Mouse (Mus musculus): ENCODE measurements around the gene Snd1. TPM values are rescaled to one million over a fixed set of nuclear protein-coding genes. Genes with fewer than 3 reads are reported as not detected.

Snd1 gene
- polyA plus RNA-seq, 1 experiment, result 35.6 TPM

DNA sequence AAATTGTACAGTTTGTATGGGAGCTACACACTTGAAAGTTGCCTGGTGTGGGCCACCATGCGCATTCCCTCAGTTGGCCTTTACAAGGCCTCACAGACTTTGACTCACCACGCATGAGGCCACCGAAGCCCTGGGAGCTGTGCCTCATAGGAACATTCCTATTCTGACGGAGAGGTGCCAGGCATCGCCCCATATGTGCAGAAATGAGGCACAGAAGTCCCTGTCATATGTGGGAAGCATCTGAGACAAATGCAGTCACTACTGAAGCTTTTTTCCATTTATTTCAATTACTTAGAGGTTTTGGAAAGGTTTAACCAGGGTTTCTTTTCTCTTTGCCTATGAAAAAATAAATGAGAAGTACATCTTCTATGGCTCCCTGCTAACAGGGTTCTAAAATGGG is 278.3 kb downstream of the Snd1 start:
- WGBS, result 93% methylated on average over 5 of the region's 5 CpGs
- no peaks in the 10 kb centered on the region for H3K4me1 ChIP-seq (ENCODE audit: control insufficient read depth, insufficient read depth, low read length)
- no peak overlapping the region for H3K27ac ChIP-seq (ENCODE audit: control insufficient read depth, insufficient read depth, low read depth, low read length, poor library complexity)
- TF ChIP-seq POLR2A (IDR thresholded peaks at IDR 0.05; ENCODE audit: borderline replicate concordance, control insufficient read depth, low read depth, low read length) (no peak), CTCF (IDR thresholded peaks at IDR 0.05; ENCODE audit: control insufficient read depth, insufficient read depth, low read length) (no peak)
- no peak overlapping the region for H3K4me3 ChIP-seq (replicated peaks; ENCODE audit: control insufficient read depth, low read depth, low read length)

- H3K27ac ChIP-seq (ENCODE audit: control insufficient read depth, insufficient read depth, low read depth, low read length, poor library complexity), result no peak overlapping the region
- TF ChIP-seq CTCF (IDR thresholded peaks at IDR 0.05; ENCODE audit: control insufficient read depth, insufficient read depth, low read length) (no peak), POLR2A (IDR thresholded peaks at IDR 0.05; ENCODE audit: borderline replicate concordance, control insufficient read depth, low read depth, low read length) (no peak)
- H3K4me3 ChIP-seq (replicated peaks; ENCODE audit: control insufficient read depth, low read depth, low read length), result no peak overlapping the region
- 85% methylated on average over 5 of the region's 5 CpGs for WGBS
- H3K4me1 ChIP-seq (ENCODE audit: control insufficient read depth, insufficient read depth, low read length), result no peaks in the 10 kb centered on the region
Measured at GRCm38 (mm10) chr6:28753681-28754080, 278.7 kb downstream of the Snd1 start.

- 79% methylated on average over 6 of the region's 6 CpGs for WGBS
- no peak overlapping the region for H3K27ac ChIP-seq (ENCODE audit: control insufficient read depth, insufficient read depth, low read depth, low read length, poor library complexity)
Measured at GRCm38 (mm10) chr6:28754127-28754898, 279.4 kb downstream of the Snd1 start.

GRCm38 (mm10) chr6:28756306-28757018 is 281.5 kb downstream of the Snd1 start:
- 87% methylated on average over 10 of the region's 10 CpGs for WGBS
- Histone ChIP-seq H3K4me3 (replicated peaks; ENCODE audit: control insufficient read depth, low read depth, low read length) (no peak overlapping the region), H3K27ac (ENCODE audit: control insufficient read depth, insufficient read depth, low read depth, low read length, poor library complexity) (no peak overlapping the region), H3K4me1 (ENCODE audit: control insufficient read depth, insufficient read depth, low read length) (no peaks in the 10 kb centered on the region)
- TF ChIP-seq POLR2A (IDR thresholded peaks at IDR 0.05; ENCODE audit: borderline replicate concordance, control insufficient read depth, low read depth, low read length), result no peak

More at GRCm38 (mm10) chr6:28754127-28754898, 279.4 kb downstream of the Snd1 start:
- Histone ChIP-seq H3K4me3 (replicated peaks; ENCODE audit: control insufficient read depth, low read depth, low read length) (no peak overlapping the region), H3K4me1 (ENCODE audit: control insufficient read depth, insufficient read depth, low read length) (no peaks in the 10 kb centered on the region)
- TF ChIP-seq POLR2A (IDR thresholded peaks at IDR 0.05; ENCODE audit: borderline replicate concordance, control insufficient read depth, low read depth, low read length) (no peak), CTCF (IDR thresholded peaks at IDR 0.05; ENCODE audit: control insufficient read depth, insufficient read depth, low read length) (no peak)

- H3K27ac ChIP-seq (ENCODE audit: control insufficient read depth, insufficient read depth, low read depth, low read length, poor library complexity), result no peak overlapping the region
- no peaks in the 10 kb centered on the region for H3K4me1 ChIP-seq (ENCODE audit: control insufficient read depth, insufficient read depth, low read length)
- TF ChIP-seq CTCF (IDR thresholded peaks at IDR 0.05; ENCODE audit: control insufficient read depth, insufficient read depth, low read length) (no peak), POLR2A (IDR thresholded peaks at IDR 0.05; ENCODE audit: borderline replicate concordance, control insufficient read depth, low read depth, low read length) (no peak)
- WGBS, result 78% methylated on average over 4 of the region's 4 CpGs
- no peak overlapping the region for H3K4me3 ChIP-seq (replicated peaks; ENCODE audit: control insufficient read depth, low read depth, low read length)
Measured at GRCm38 (mm10) chr6:28758293-28758692, 283.4 kb downstream of the Snd1 start.

DNA sequence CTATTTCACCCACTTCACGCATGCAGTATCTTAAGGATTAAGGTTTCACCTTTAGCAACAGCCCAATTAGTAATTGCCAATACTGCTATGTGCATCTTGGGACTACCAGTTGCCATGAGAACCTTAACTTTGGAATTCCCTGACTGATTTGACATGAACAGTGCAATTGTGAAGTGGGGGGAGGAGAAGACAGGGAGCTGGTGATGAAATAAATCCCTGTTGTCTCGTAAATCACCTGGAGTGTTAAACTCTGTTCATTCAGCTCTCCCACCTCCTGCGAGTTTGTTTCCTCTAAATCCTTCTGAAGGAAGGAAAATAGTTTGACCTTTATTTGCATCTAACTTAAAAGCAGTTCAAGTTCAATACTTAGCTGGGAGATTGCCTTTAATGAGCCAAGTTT is 286.8 kb downstream of the Snd1 start:
- TF ChIP-seq CTCF (IDR thresholded peaks at IDR 0.05; ENCODE audit: control insufficient read depth, insufficient read depth, low read length) (no peak), POLR2A (IDR thresholded peaks at IDR 0.05; ENCODE audit: borderline replicate concordance, control insufficient read depth, low read depth, low read length) (no peak)
- no peak overlapping the region for H3K4me3 ChIP-seq (replicated peaks; ENCODE audit: control insufficient read depth, low read depth, low read length)
- no peak overlapping the region for H3K27ac ChIP-seq (ENCODE audit: control insufficient read depth, insufficient read depth, low read depth, low read length, poor library complexity)
- no peaks in the 10 kb centered on the region for H3K4me1 ChIP-seq (ENCODE audit: control insufficient read depth, insufficient read depth, low read length)
- WGBS, result 77% methylated on average over 3 of the region's 3 CpGs

GRCm38 (mm10) chr6:28762132-28762775 is 287.3 kb downstream of the Snd1 start:
- TF ChIP-seq POLR2A (IDR thresholded peaks at IDR 0.05; ENCODE audit: borderline replicate concordance, control insufficient read depth, low read depth, low read length), result no peak
- no peak for TF ChIP-seq CTCF (IDR thresholded peaks at IDR 0.05; ENCODE audit: control insufficient read depth, insufficient read depth, low read length)
- Histone ChIP-seq H3K4me1 (ENCODE audit: control insufficient read depth, insufficient read depth, low read length) (no peaks in the 10 kb centered on the region), H3K4me3 (replicated peaks; ENCODE audit: control insufficient read depth, low read depth, low read length) (no peak overlapping the region), H3K27ac (ENCODE audit: control insufficient read depth, insufficient read depth, low read depth, low read length, poor library complexity) (no peak overlapping the region)
- 92% methylated on average over 5 of the region's 5 CpGs for WGBS

DNA sequence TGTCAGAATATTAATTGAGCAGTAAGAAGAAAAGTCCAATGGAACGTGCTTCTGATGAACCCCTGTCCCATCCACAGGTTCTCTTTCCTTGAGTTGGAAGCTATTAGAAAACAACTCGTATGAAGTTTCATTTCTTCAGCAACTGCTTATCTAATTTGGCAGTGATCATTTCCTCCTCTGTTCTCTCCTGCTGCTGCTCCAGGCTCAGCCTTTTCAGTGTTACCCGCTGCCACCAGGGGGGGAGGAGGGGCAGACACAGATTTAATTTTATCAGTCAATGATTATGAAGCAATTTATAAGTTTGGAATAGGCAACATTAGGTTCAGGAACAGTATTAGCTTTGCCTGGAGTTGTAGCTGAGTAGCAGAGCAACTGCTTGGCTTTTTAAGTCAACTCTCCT is 291.7 kb downstream of the Snd1 start:
- TF ChIP-seq CTCF (IDR thresholded peaks at IDR 0.05; ENCODE audit: control insufficient read depth, insufficient read depth, low read length) (no peak), POLR2A (IDR thresholded peaks at IDR 0.05; ENCODE audit: borderline replicate concordance, control insufficient read depth, low read depth, low read length) (no peak)
- 52% methylated on average over 3 of the region's 3 CpGs for WGBS

More for the DNA sequence above, 291.7 kb downstream of the Snd1 start:
- Histone ChIP-seq H3K4me3 (replicated peaks; ENCODE audit: control insufficient read depth, low read depth, low read length) (no peak overlapping the region), H3K4me1 (ENCODE audit: control insufficient read depth, insufficient read depth, low read length) (no peaks in the 10 kb centered on the region), H3K27ac (ENCODE audit: control insufficient read depth, insufficient read depth, low read depth, low read length, poor library complexity) (no peak overlapping the region)
